Mouse (Mus musculus) myocyte (in vitro differentiated cells): ENCODE data around the gene Fam89b. TPM values are rescaled to one million over a fixed set of nuclear protein-coding genes. Genes with fewer than 3 reads are reported as not detected.

ENCODE experiments used
- H3K27me3 ChIP-seq: one replicate; pipeline ENCODE4 v1.6.1; 2011; ENCODE audit not compliant: control insufficient read depth, insufficient read depth, insufficient read length
- H3K36me3 ChIP-seq: one replicate; pipeline ENCODE4 v1.6.1; 2011; ENCODE audit not compliant: control insufficient read depth, insufficient read depth
- H3K4me2 ChIP-seq: one replicate; pipeline ENCODE4 v1.6.1; 2011; ENCODE audit warnings: low read depth, control low read depth
- H3K4me3 ChIP-seq: one replicate; pipeline ENCODE4 v1.5.1; 2011; ENCODE audit warnings: mild to moderate bottlenecking, control low read depth, moderate library complexity
- H3K79me2 ChIP-seq: one replicate; pipeline ENCODE4 v1.6.1; 2011; ENCODE audit not compliant: control insufficient read depth, insufficient read depth
- H3ac ChIP-seq: one replicate; pipeline ENCODE4 v1.6.1; 2011; ENCODE audit not compliant: control insufficient read depth, insufficient read length
- CEBPB ChIP-seq: IDR thresholded peaks from 2 replicates; pipeline ENCODE4 v1.6.1; 2011; ENCODE audit warnings: mild to moderate bottlenecking, moderate library complexity; ENCODE audit not compliant: poor library complexity, insufficient read depth, severe bottlenecking
- E2F4 ChIP-seq: IDR thresholded peaks from one replicate; pipeline ENCODE4 v1.6.1; 2011; ENCODE audit warnings: mild to moderate bottlenecking, control low read depth, moderate library complexity; ENCODE audit not compliant: insufficient read depth
- MAX ChIP-seq: IDR thresholded peaks from one replicate; pipeline ENCODE4 v1.6.1; 2011; ENCODE audit warnings: low read depth, mild to moderate bottlenecking, control low read depth
- MYOD1 ChIP-seq, 3 experiments: IDR thresholded peaks; one replicate each; pipeline ENCODE4 v1.6.1; 2011; ENCODE audit warnings: control low read depth in 2 of 3, low read depth in 2 of 3, mild to moderate bottlenecking in 2 of 3, moderate library complexity in 1 of 3; ENCODE audit not compliant: insufficient read length in 2 of 3, control insufficient read depth in 1 of 3
- MYOG ChIP-seq, 3 experiments: IDR thresholded peaks; one replicate each; pipeline ENCODE4 v1.6.1; 2011; ENCODE audit warnings: control low read depth in 2 of 3, low read depth in 2 of 3, mild to moderate bottlenecking in 2 of 3; ENCODE audit not compliant: insufficient read length in 2 of 3, control insufficient read depth in 1 of 3, insufficient read depth in 1 of 3
- POLR2A ChIP-seq: IDR thresholded peaks from one replicate; pipeline ENCODE4 v1.6.1; 2011; ENCODE audit warnings: low read depth, mild to moderate bottlenecking, control low read depth, moderate library complexity; ENCODE audit not compliant: insufficient read length
- POLR2AphosphoS2 ChIP-seq: IDR thresholded peaks from one replicate; pipeline ENCODE4 v1.6.1; 2011; ENCODE audit warnings: low read depth, control low read depth; ENCODE audit not compliant: insufficient read length
- REST ChIP-seq: IDR thresholded peaks from one replicate; pipeline ENCODE4 v1.6.1; 2011; ENCODE audit warnings: mild to moderate bottlenecking, control low read depth, moderate library complexity; ENCODE audit not compliant: insufficient read depth, insufficient read length
- SRF ChIP-seq: IDR thresholded peaks from one replicate; pipeline ENCODE4 v1.6.1; 2011; ENCODE audit warnings: low read depth; ENCODE audit not compliant: control insufficient read depth, insufficient read length
- TCF12 ChIP-seq: IDR thresholded peaks from one replicate; pipeline ENCODE4 v1.6.1; 2011; ENCODE audit warnings: mild to moderate bottlenecking, control low read depth; ENCODE audit not compliant: poor library complexity, insufficient read depth, severe bottlenecking
- TCF3 ChIP-seq: IDR thresholded peaks from one replicate; pipeline ENCODE4 v1.6.1; 2011; ENCODE audit warnings: low read depth, control low read depth; ENCODE audit not compliant: insufficient read length
- USF1 ChIP-seq: IDR thresholded peaks from one replicate; pipeline ENCODE4 v1.6.1; 2011; ENCODE audit warnings: low read depth, mild to moderate bottlenecking, control low read depth, moderate library complexity
- polyA plus RNA-seq: library from polyadenylated mRNA; unstranded; fragments of >200 nt; fragmentation: generic; extraction: Trizol; gene quantifications from one replicate; pipeline ENCODE4 v1.2.1, GENCODE M21; 2012; ENCODE audit warnings: missing spikeins

Gene Fam89b
- polyA plus RNA-seq, 1 experiment = 77.4 TPM

GRCm38 (mm10) chr19:5743576-5743975, 14.1 kb upstream of the Fam89b start:
- Histone ChIP-seq H3K4me3 (peak overlapping the region; percentile 76), H3K27me3 (no peaks in the 10 kb centered on the region), H3K4me2 (peak overlapping the region; percentile 91), H3ac (peak overlapping the region; percentile 50), H3K79me2 (peaks cover 19% of the 10 kb centered on the region), H3K36me3 (no peaks in the 10 kb centered on the region)
- TF ChIP-seq MAX = no peak
- TF ChIP-seq TCF3 = no peak
- peak; percentile 25 for TF ChIP-seq POLR2A
- TF ChIP-seq POLR2AphosphoS2 = no peak
- TF ChIP-seq MYOG (IDR thresholded peaks at IDR 0.05; ENCODE audit: control insufficient read depth in 1 of 3, insufficient read depth in 1 of 3, insufficient read length in 2 of 3, low read depth in 2 of 3) = peak in 1 of 3 experiments; percentile 21
- peak in 1 of 3 experiments; percentile 49 for TF ChIP-seq MYOD1 (IDR thresholded peaks at IDR 0.05; ENCODE audit: control insufficient read depth in 1 of 3, insufficient read length in 2 of 3, low read depth in 2 of 3)
- TF ChIP-seq E2F4 = no peak

GRCm38 (mm10) chr19:5742241-5742641, 12.8 kb upstream of the Fam89b start:
- Histone ChIP-seq H3K4me3 (peak overlapping the region; percentile 76), H3K27me3 (no peaks in the 10 kb centered on the region), H3K79me2 (peaks cover 19% of the 10 kb centered on the region), H3ac (peak overlapping the region; percentile 50), H3K4me2 (peak overlapping the region; percentile 91), H3K36me3 (no peaks in the 10 kb centered on the region)
- TF ChIP-seq MYOG (IDR thresholded peaks at IDR 0.05; ENCODE audit: control insufficient read depth in 1 of 3, insufficient read depth in 1 of 3, insufficient read length in 2 of 3, low read depth in 2 of 3) = peak in 1 of 3 experiments; percentile 2
- peak in 1 of 3 experiments; percentile 20 for TF ChIP-seq MYOD1 (IDR thresholded peaks at IDR 0.05; ENCODE audit: control insufficient read depth in 1 of 3, insufficient read length in 2 of 3, low read depth in 2 of 3)
- no peak for TF ChIP-seq POLR2AphosphoS2
- no peak for TF ChIP-seq E2F4

GRCm38 (mm10) chr19:5741641-5742240, 12.3 kb upstream of the Fam89b start:
- Histone ChIP-seq H3K79me2 (peaks cover 19% of the 10 kb centered on the region), H3K27me3 (peaks cover 5% of the 10 kb centered on the region), H3K36me3 (no peaks in the 10 kb centered on the region), H3ac (peak overlapping the region; percentile 50), H3K4me2 (peak overlapping the region; percentile 91), H3K4me3 (peak overlapping the region; percentile 76)
- TF ChIP-seq MAX = no peak
- no peak for TF ChIP-seq CEBPB
- TF ChIP-seq MYOG (IDR thresholded peaks at IDR 0.05; ENCODE audit: control insufficient read depth in 1 of 3, insufficient read depth in 1 of 3, insufficient read length in 2 of 3, low read depth in 2 of 3) = peak in 1 of 3 experiments; percentile 63
- TF ChIP-seq MYOD1 (IDR thresholded peaks at IDR 0.05; ENCODE audit: control insufficient read depth in 1 of 3, insufficient read length in 2 of 3, low read depth in 2 of 3) = peak in 1 of 3 experiments; percentile 23
- TF ChIP-seq POLR2A = peak; percentile 67
- no peak for TF ChIP-seq E2F4
- TF ChIP-seq USF1 = no peak

- H3K36me3 ChIP-seq = no peaks in the 10 kb centered on the region
- H3K27me3 ChIP-seq = peaks cover 9% of the 10 kb centered on the region
- TF ChIP-seq MYOG (IDR thresholded peaks at IDR 0.05; ENCODE audit: control insufficient read depth in 1 of 3, insufficient read depth in 1 of 3, insufficient read length in 2 of 3, low read depth in 2 of 3) (peak in 1 of 3 experiments; percentile 16), MYOD1 (IDR thresholded peaks at IDR 0.05; ENCODE audit: control insufficient read depth in 1 of 3, insufficient read length in 2 of 3, low read depth in 2 of 3) (no peak), TCF12 (no peak)
- peaks cover 19% of the 10 kb centered on the region for H3K79me2 ChIP-seq
- peak within 1 kb of the TSS; percentile 50 for H3ac ChIP-seq
- peak within 1 kb of the TSS; percentile 76 for H3K4me3 ChIP-seq
- H3K4me2 ChIP-seq = peak within 1 kb of the TSS; percentile 91
Observed at GRCm38 (mm10) chr19:5740320-5741317, 11.2 kb upstream of the Fam89b start, which contains the start of gene Ltbp3. Gene Ltbp3, plus strand, starts transcription at chr19:5740904.

- H3ac ChIP-seq = no peak overlapping the region
- H3K27me3 ChIP-seq = peaks cover 9% of the 10 kb centered on the region
- no peaks in the 10 kb centered on the region for H3K36me3 ChIP-seq
- TF ChIP-seq USF1 (no peak), SRF (no peak), E2F4 (no peak), REST (no peak), POLR2AphosphoS2 (no peak), TCF12 (no peak), CEBPB (no peak), POLR2A (no peak), TCF3 (no peak), MYOG (IDR thresholded peaks at IDR 0.05; ENCODE audit: control insufficient read depth in 1 of 3, insufficient read depth in 1 of 3, insufficient read length in 2 of 3, low read depth in 2 of 3) (no peak), MYOD1 (IDR thresholded peaks at IDR 0.05; ENCODE audit: control insufficient read depth in 1 of 3, insufficient read length in 2 of 3, low read depth in 2 of 3) (no peak), MAX (no peak)
- peaks cover 15% of the 10 kb centered on the region for H3K79me2 ChIP-seq
- H3K4me3 ChIP-seq = no peak overlapping the region
- no peak overlapping the region for H3K4me2 ChIP-seq
Observed at GRCm38 (mm10) chr19:5739446-5739845, 10.0 kb upstream of the Fam89b start.
